Mouse (Mus musculus): ENCODE measurements at regions not wholly inside any gene's neighbourhood (a gene's known extent, or its start where the extent isn't known, plus 50 kb on each side); places are given as distances from the start of the nearest gene placed in this dataset.

GRCm38 (mm10) chr8:8037929-8038328 is 623.1 kb downstream of the Efnb2 start:
- TF ChIP-seq CTCF (IDR thresholded peaks at IDR 0.05; ENCODE audit: borderline replicate concordance, insufficient read depth, low read length) (no peak), POLR2A (IDR thresholded peaks at IDR 0.05; ENCODE audit: low read depth, low read length) (no peak)

Data from embryonic fibroblast, embryonic 13.5 days (primary cell).